Mouse (Mus musculus): ENCODE data around the gene Pced1b.
A peak's percentile ranks its signal among the peaks of the same experiment; 100 is the strongest.

Gene Pced1b

GRCm38 (mm10) chr15:97396586-97397299, 149.8 kb downstream of the Pced1b start:
- DNase-seq (ENCODE audit: low read depth, low spot score), result peak; percentile 55

GRCm38 (mm10) chr15:97397793-97398192, 150.9 kb downstream of the Pced1b start:
- DNase-seq (ENCODE audit: low read depth, low spot score), result no peak

- DNase-seq (ENCODE audit: low read depth, low spot score), result peak; percentile 44
Observed at GRCm38 (mm10) chr15:97400866-97401265, 154.0 kb downstream of the Pced1b start.

GRCm38 (mm10) chr15:97404483-97404882, 157.6 kb downstream of the Pced1b start:
- DNase-seq (ENCODE audit: low read depth, low spot score), result peak; percentile 58

- no peak for DNase-seq (ENCODE audit: low read depth, low spot score)
Observed at GRCm38 (mm10) chr15:97404998-97405397, 158.1 kb downstream of the Pced1b start.

- no peak for DNase-seq (ENCODE audit: low read depth, low spot score)
Observed at GRCm38 (mm10) chr15:97406105-97406504, 159.2 kb downstream of the Pced1b start.

GRCm38 (mm10) chr15:97407496-97408454, 160.9 kb downstream of the Pced1b start:
- DNase-seq (ENCODE audit: low read depth, low spot score), result no peak

- DNase-seq (ENCODE audit: low read depth, low spot score), result no peak
Observed at GRCm38 (mm10) chr15:97411136-97411535, 164.2 kb downstream of the Pced1b start.

- DNase-seq (ENCODE audit: low read depth, low spot score), result peak; percentile 75
Observed at GRCm38 (mm10) chr15:97411671-97412070, 164.8 kb downstream of the Pced1b start.

GRCm38 (mm10) chr15:97412308-97412707, 165.4 kb downstream of the Pced1b start:
- no peak for DNase-seq (ENCODE audit: low read depth, low spot score)

- no peak for DNase-seq (ENCODE audit: low read depth, low spot score)
Observed at GRCm38 (mm10) chr15:97412861-97413260, 166.0 kb downstream of the Pced1b start.

GRCm38 (mm10) chr15:97414718-97415413, 168.0 kb downstream of the Pced1b start:
- DNase-seq (ENCODE audit: low read depth, low spot score), result no peak

- DNase-seq (ENCODE audit: low read depth, low spot score), result no peak
Observed at GRCm38 (mm10) chr15:97415426-97415946, 168.6 kb downstream of the Pced1b start.

- no peak for DNase-seq (ENCODE audit: low read depth, low spot score)
Observed at GRCm38 (mm10) chr15:97420292-97420691, 173.4 kb downstream of the Pced1b start.

GRCm38 (mm10) chr15:97421533-97421932, 174.6 kb downstream of the Pced1b start:
- peak; percentile 59 for DNase-seq (ENCODE audit: low read depth, low spot score)

- no peak for DNase-seq (ENCODE audit: low read depth, low spot score)
Observed at GRCm38 (mm10) chr15:97422212-97422944, 175.5 kb downstream of the Pced1b start.

- peak; percentile 74 for DNase-seq (ENCODE audit: low read depth, low spot score)
Observed at GRCm38 (mm10) chr15:97424375-97424774, 177.5 kb downstream of the Pced1b start.

GRCm38 (mm10) chr15:97424961-97425360, 178.1 kb downstream of the Pced1b start:
- no peak for DNase-seq (ENCODE audit: low read depth, low spot score)

- DNase-seq (ENCODE audit: low read depth, low spot score), result peak; percentile 50
Observed at GRCm38 (mm10) chr15:97429201-97429900, 182.4 kb downstream of the Pced1b start.

- peak; percentile 79 for DNase-seq (ENCODE audit: low read depth, low spot score)
Observed at GRCm38 (mm10) chr15:97431533-97431932, 184.6 kb downstream of the Pced1b start.
